Mouse (Mus musculus) embryonic facial prominence, embryonic 13.5 days (tissue): ENCODE measurements around the gene Papss1. TPM values are rescaled to one million over a fixed set of nuclear protein-coding genes. Genes with fewer than 3 reads are reported as not detected.

Experiments
- ATAC-seq: fragments of 200-750 bp; cut with Nextera tagmentation; 2 replicates; pipeline ENCODE4 v1.8.0; 2017; ENCODE audit warnings: low read depth; ENCODE audit not compliant: insufficient number of reproducible peaks, insufficient read depth, low FRiP score, low TSS enrichment
- H3K27ac ChIP-seq: fragments of 300-500 bp; sonication (generic); 2 replicates; pipeline ENCODE4 v1.5.1; 2015; ENCODE audit warnings: moderate library complexity, mild to moderate bottlenecking, inconsistent platforms
- H3K27me3 ChIP-seq: fragments of 300-500 bp; sonication (generic); 2 replicates; pipeline ENCODE4 v1.6.1; 2015; ENCODE audit warnings: mild to moderate bottlenecking, inconsistent platforms
- H3K36me3 ChIP-seq: fragments of 300-500 bp; sonication (generic); 2 replicates; pipeline ENCODE4 v1.6.1; 2015; ENCODE audit warnings: mild to moderate bottlenecking, inconsistent platforms
- H3K4me1 ChIP-seq: fragments of 300-500 bp; sonication (generic); 2 replicates; pipeline ENCODE4 v1.6.1; 2015; ENCODE audit warnings: inconsistent platforms
- H3K4me2 ChIP-seq: fragments of 300-500 bp; sonication (generic); 2 replicates; pipeline ENCODE4 v1.6.1; 2015; ENCODE audit warnings: moderate library complexity, mild to moderate bottlenecking, inconsistent platforms
- H3K4me3 ChIP-seq: fragments of 300-500 bp; sonication (generic); 2 replicates; pipeline ENCODE4 v1.5.1; 2015; ENCODE audit warnings: mild to moderate bottlenecking, inconsistent platforms
- H3K9ac ChIP-seq: fragments of 300-500 bp; sonication (generic); 2 replicates; pipeline ENCODE4 v1.6.1; 2015; ENCODE audit warnings: mild to moderate bottlenecking, inconsistent platforms
- H3K9me3 ChIP-seq: fragments of 300-500 bp; sonication (generic); 2 replicates; pipeline ENCODE4 v1.6.1; 2016; ENCODE audit warnings: inconsistent platforms
- WGBS: fragments of 180-500 bp; shearing (Covaris S2); methylation state at CpG from one replicate; pipeline ENCODE4 v1.1.7; 2015; ENCODE audit warnings: mixed read lengths; 5-methylcytosine and 5-hydroxymethylcytosine counted together
- polyA plus RNA-seq: library from polyadenylated mRNA; unstranded; fragments of >200 nt; fragmentation: Nextera tagmentation; extraction: Ambion mirVana; gene quantifications from 2 replicates; pipeline ENCODE4 v1.2.1, GENCODE M21; 2015

The Papss1 gene
- polyA plus RNA-seq, 1 experiment from 2014 or later, result 134 TPM

- Histone ChIP-seq H3K4me1 (peaks cover 13% of the 10 kb centered on the region), H3K27ac (peak overlapping the region; percentile 65), H3K4me2 (no peak overlapping the region), H3K27me3 (no peaks in the 10 kb centered on the region), H3K36me3 (no peaks in the 10 kb centered on the region), H3K9ac (no peak overlapping the region), H3K9me3 (no peaks in the 10 kb centered on the region; the same call in 1 of the 2 replicates), H3K4me3 (no peak overlapping the region)
- no peak for ATAC-seq
- WGBS, result 79% methylated on average over 7 of the region's 7 CpGs
Observed at GRCm38 (mm10) chr3:131690543-131690942, 126.0 kb downstream of the Papss1 start.

- H3K4me2 ChIP-seq, result no peak overlapping the region
- WGBS, result 82% methylated on average over 3 of the region's 3 CpGs
- peaks cover 10% of the 10 kb centered on the region for H3K4me1 ChIP-seq
- H3K36me3 ChIP-seq, result no peaks in the 10 kb centered on the region
- H3K9me3 ChIP-seq, result no peaks in the 10 kb centered on the region; the same call in 1 of the 2 replicates
- H3K9ac ChIP-seq, result no peak overlapping the region
- H3K27ac ChIP-seq, result peak overlapping the region; percentile 49; the same call in 1 of the 2 replicates
- H3K4me3 ChIP-seq, result no peak overlapping the region
- H3K27me3 ChIP-seq, result no peaks in the 10 kb centered on the region
- ATAC-seq, result no peak
Observed at GRCm38 (mm10) chr3:131691202-131691601, 126.6 kb downstream of the Papss1 start.

Other genes starting within 250 kb of the Papss1 start
- gene Sgms2, start 73.4 kb upstream of the Papss1 start, polyA plus RNA-seq, result 7.9 and 14.8 TPM in 2 replicates